Mouse (Mus musculus): ENCODE measurements around the gene Rpl13a. TPM values are rescaled to one million over a fixed set of nuclear protein-coding genes. Genes with fewer than 3 reads are reported as not detected.
"Not testable (repeated sequence)": the region's sequence is repeated elsewhere in the genome, so short reads cannot be mapped to it uniquely, and the experiment has no call there.

Rpl13a gene
- polyA plus RNA-seq (2015; fragmentation: Nextera tagmentation; extraction: Ambion mirVana) = 1,616 and 1,752 TPM in 2 replicates

DNA sequence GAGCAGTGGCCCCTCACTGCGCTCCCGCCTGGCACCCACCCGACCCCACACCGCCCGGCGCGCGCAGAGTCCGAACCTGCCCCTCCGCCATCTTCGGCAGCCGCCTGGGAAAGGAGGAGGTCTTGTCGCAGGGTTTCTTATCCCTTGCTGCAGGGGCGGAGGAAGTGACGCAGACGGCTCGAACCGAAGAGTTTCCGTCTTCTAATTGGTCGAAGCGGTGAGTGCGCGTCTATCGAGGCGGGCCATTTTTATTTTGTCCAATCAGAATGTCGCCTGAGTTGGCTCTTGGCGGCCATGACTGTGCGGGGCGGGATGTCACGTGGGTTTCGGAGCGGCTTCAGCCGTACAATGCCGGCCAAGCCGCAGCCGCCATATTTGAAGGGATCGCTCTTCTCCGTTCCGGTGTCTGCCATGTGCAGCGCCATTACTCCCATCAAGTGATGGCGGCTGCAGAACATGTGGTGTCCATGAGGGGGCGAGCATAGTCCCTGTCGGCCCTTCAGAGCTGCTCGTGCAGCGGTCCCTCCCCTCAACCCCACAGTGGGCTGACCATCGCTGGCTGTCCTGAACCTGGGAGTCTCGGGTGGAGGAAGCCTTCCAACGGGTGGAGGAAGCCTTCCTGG is at the start of gene Rpl13a:
Rpl13a (minus strand) TSS at position 138 of the 623 bp plus-strand sequence.
- Histone ChIP-seq H3K9me3 (ENCODE audit: control insufficient read depth) (no peaks in the 10 kb centered on the region), H3K4me2 (replicated peaks; ENCODE audit: low read depth) (peak within 1 kb of the TSS; percentile 85), H3K4me1 (replicated peaks; ENCODE audit: control insufficient read depth, insufficient read depth, low read length) (peaks cover 3% of the 10 kb centered on the region; the same call in 1 of the 2 replicates), H3K9ac (ENCODE audit: low read depth, low read length) (peak within 1 kb of the TSS; percentile 93), H3K36me3 (ENCODE audit: control insufficient read depth, insufficient read depth) (peaks cover 23% of the 10 kb centered on the region), H3K4me3 (ENCODE audit: low read depth, low read length) (peak within 1 kb of the TSS; percentile 93), H3K27me3 (replicated peaks; ENCODE audit: control insufficient read depth, insufficient read depth, low read length) (no peaks in the 10 kb centered on the region), H3K27ac (ENCODE audit: low read depth, low read length) (peak within 1 kb of the TSS; percentile 86)
- peak; percentile 91 for TF ChIP-seq CTCF (IDR thresholded peaks at IDR 0.05; ENCODE audit: low read depth)
- under 1% methylated on average over 48 of the region's 48 CpGs for WGBS
- ATAC-seq = peak; percentile 88

DNA sequence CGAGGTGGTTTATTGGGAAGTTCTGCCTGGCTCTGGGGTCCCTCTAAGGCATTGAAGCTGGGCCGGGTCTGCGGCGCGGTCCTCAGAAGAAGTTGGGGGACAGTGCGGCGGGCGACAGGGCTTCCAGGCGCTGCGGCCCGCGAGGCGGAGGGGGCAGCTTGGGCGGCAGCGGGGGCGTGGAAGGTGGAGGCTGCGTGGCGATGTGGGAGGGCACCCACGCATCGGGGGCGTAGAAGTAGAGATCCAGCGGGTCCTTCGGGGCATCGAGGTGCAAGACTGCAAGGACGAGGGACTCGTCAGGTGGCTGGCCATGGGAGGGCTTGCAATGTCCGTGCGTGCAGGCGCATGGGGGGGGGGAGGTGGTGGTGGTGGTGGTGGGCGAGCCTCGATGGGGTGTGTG is 47.8 kb upstream of the Rpl13a start:
- H3K9ac ChIP-seq (ENCODE audit: low read depth, low read length) = no peak overlapping the region

DNA sequence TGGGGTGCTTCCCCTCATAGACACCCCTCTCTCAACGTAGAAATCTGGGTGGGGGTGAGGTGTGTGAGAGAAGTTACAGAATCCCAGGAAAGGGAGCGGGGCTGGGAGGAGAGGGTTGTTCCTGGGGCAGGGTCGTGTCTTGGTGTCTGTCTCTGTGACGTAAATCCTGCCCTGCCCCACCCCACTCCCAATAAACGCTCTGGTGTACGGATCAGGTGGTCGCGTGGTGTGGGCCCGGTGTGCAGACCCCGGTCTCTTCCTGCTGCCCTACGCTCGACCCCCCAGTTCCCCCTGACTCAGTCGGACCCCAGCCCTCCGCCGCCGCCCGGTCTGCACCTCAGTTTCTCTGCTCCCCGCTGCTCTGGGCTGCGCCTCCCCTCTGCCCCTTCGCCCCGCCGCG is 47.4 kb upstream of the Rpl13a start:
- no peak overlapping the region for H3K27ac ChIP-seq (ENCODE audit: low read depth, low read length)
- no peak overlapping the region for H3K4me2 ChIP-seq (replicated peaks; ENCODE audit: low read depth)
- ATAC-seq = no peak
- 2% methylated on average over 23 of the region's 23 CpGs for WGBS
- no peaks in the 10 kb centered on the region for H3K9me3 ChIP-seq (ENCODE audit: control insufficient read depth)
- TF ChIP-seq CTCF (IDR thresholded peaks at IDR 0.05; ENCODE audit: low read depth) = no peak
- H3K9ac ChIP-seq (ENCODE audit: low read depth, low read length) = no peak overlapping the region
- no peak overlapping the region for H3K4me3 ChIP-seq (ENCODE audit: low read depth, low read length)
- H3K36me3 ChIP-seq (ENCODE audit: control insufficient read depth, insufficient read depth) = no peaks in the 10 kb centered on the region
- H3K27me3 ChIP-seq (replicated peaks; ENCODE audit: control insufficient read depth, insufficient read depth, low read length) = peaks cover 79% of the 10 kb centered on the region
- H3K4me1 ChIP-seq (replicated peaks; ENCODE audit: control insufficient read depth, insufficient read depth, low read length) = no peaks in the 10 kb centered on the region

More for the DNA sequence above, 47.8 kb upstream of the Rpl13a start:
- WGBS = 4% methylated on average over 31 of the region's 31 CpGs
- H3K27me3 ChIP-seq (replicated peaks; ENCODE audit: control insufficient read depth, insufficient read depth, low read length) = peaks cover 83% of the 10 kb centered on the region
- H3K36me3 ChIP-seq (ENCODE audit: control insufficient read depth, insufficient read depth) = no peaks in the 10 kb centered on the region
- H3K27ac ChIP-seq (ENCODE audit: low read depth, low read length) = no peak overlapping the region
- H3K4me3 ChIP-seq (ENCODE audit: low read depth, low read length) = no peak overlapping the region
- no peak for TF ChIP-seq CTCF (IDR thresholded peaks at IDR 0.05; ENCODE audit: low read depth)
- no peak overlapping the region for H3K4me2 ChIP-seq (replicated peaks; ENCODE audit: low read depth)
- H3K4me1 ChIP-seq (replicated peaks; ENCODE audit: control insufficient read depth, insufficient read depth, low read length) = no peaks in the 10 kb centered on the region
- H3K9me3 ChIP-seq (ENCODE audit: control insufficient read depth) = no peaks in the 10 kb centered on the region
- ATAC-seq = no peak

DNA sequence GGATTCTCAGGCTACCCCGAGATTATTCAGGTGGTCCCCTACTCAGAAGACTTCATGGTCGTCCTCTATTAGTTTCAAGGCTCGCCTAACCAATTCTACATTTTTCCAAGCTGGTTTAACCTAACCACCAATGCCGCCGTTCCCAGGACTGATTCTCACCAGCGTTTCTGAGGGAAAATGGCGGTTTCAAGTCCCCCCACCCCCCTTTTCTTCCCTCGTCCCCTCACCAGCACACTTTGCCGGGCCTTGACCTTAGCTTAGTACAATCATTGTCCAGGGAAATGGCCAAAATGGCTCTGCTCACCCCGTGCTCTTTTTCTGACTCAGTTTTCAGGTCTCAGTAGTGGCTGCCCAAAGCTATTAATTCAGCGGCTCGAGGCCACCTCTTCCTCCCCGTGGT is 46.8 kb upstream of the Rpl13a start:
- Histone ChIP-seq H3K27ac (ENCODE audit: low read depth, low read length) (no peak overlapping the region), H3K27me3 (replicated peaks; ENCODE audit: control insufficient read depth, insufficient read depth, low read length) (peaks cover 74% of the 10 kb centered on the region), H3K4me1 (replicated peaks; ENCODE audit: control insufficient read depth, insufficient read depth, low read length) (no peaks in the 10 kb centered on the region), H3K36me3 (ENCODE audit: control insufficient read depth, insufficient read depth) (no peaks in the 10 kb centered on the region), H3K9me3 (ENCODE audit: control insufficient read depth) (no peaks in the 10 kb centered on the region), H3K9ac (ENCODE audit: low read depth, low read length) (no peak overlapping the region), H3K4me3 (ENCODE audit: low read depth, low read length) (no peak overlapping the region), H3K4me2 (replicated peaks; ENCODE audit: low read depth) (no peak overlapping the region)
- 5% methylated on average over 13 of the region's 13 CpGs for WGBS
- no peak for ATAC-seq
- TF ChIP-seq CTCF (IDR thresholded peaks at IDR 0.05; ENCODE audit: low read depth) = no peak

DNA sequence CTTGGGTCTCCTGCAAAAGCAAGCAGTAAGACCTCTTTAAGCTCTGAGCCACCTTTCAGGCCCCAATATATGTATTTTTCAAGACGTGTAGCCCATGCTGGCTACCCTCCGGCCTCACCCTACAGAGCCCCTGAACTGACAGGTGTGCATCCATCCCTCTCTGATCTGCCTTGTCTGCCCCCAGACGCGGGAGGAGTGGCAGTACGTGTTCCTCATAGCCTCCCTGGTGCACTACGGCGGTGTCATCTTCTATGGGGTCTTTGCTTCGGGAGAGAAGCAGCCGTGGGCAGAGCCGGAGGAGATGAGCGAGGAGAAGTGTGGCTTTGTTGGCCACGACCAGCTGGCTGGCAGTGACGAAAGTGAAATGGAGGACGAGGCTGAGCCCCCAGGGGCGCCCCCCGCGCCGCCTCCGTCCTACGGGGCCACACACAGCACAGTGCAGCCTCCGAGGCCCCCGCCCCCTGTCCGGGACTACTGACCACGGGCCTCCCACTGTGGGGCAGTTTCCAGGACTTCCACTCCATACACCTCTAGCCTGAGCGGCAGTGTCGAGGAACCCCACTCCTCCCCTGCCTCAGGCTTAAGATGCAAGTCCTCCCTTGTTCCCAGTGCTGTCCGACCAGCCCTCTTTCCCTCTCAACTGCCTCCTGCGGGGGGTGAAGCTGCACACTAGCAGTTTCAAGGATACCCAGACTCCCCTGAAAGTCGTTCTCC is 46.2 kb upstream of the Rpl13a start:
- ATAC-seq = no peak
- Histone ChIP-seq H3K27me3 (replicated peaks; ENCODE audit: control insufficient read depth, insufficient read depth, low read length) (peaks cover 70% of the 10 kb centered on the region), H3K4me3 (ENCODE audit: low read depth, low read length) (no peak overlapping the region), H3K9ac (ENCODE audit: low read depth, low read length) (no peak overlapping the region), H3K9me3 (ENCODE audit: control insufficient read depth) (peaks cover 6% of the 10 kb centered on the region), H3K4me1 (replicated peaks; ENCODE audit: control insufficient read depth, insufficient read depth, low read length) (no peaks in the 10 kb centered on the region), H3K36me3 (ENCODE audit: control insufficient read depth, insufficient read depth) (no peaks in the 10 kb centered on the region), H3K27ac (ENCODE audit: low read depth, low read length) (no peak overlapping the region), H3K4me2 (replicated peaks; ENCODE audit: low read depth) (no peak overlapping the region)
- no peak for TF ChIP-seq CTCF (IDR thresholded peaks at IDR 0.05; ENCODE audit: low read depth)
- 8% methylated on average over 29 of the region's 29 CpGs for WGBS

DNA sequence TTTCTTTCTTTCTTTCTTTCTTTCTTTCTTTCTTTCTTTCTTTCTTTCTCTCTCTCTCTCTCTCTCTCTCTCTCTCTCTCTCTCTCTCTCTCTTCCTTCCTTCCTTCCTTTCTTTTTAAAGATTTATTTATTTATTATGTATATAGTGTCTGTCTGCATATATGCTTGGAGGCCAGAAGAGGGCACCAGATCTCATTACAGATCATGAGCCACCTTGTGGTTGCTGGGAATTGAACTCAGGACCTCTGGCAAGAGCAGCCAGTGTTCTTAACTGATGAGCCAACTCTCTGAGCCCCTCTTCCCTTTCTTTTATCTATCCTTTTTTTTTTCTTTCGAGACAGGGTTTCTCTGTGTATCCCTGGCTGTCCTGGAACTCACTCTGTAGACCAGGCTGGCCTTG is 45.2 kb upstream of the Rpl13a start:
- 41% methylated on average over 1 of the region's 1 CpGs for WGBS
- H3K9me3 ChIP-seq (ENCODE audit: control insufficient read depth); H3K4me1 ChIP-seq (replicated peaks; ENCODE audit: control insufficient read depth, insufficient read depth, low read length); H3K4me3 ChIP-seq (ENCODE audit: low read depth, low read length); H3K27ac ChIP-seq (ENCODE audit: low read depth, low read length); ATAC-seq; H3K36me3 ChIP-seq (ENCODE audit: control insufficient read depth, insufficient read depth); H3K9ac ChIP-seq (ENCODE audit: low read depth, low read length); H3K4me2 ChIP-seq (replicated peaks; ENCODE audit: low read depth): not testable (repeated sequence)
- TF ChIP-seq CTCF (IDR thresholded peaks at IDR 0.05; ENCODE audit: low read depth) = peak; percentile 60
- peaks cover 69% of the 10 kb centered on the region for H3K27me3 ChIP-seq (replicated peaks; ENCODE audit: control insufficient read depth, insufficient read depth, low read length)
